Mouse (Mus musculus) naive thymus-derived CD4-positive, alpha-beta T cell, adult 5 months (primary cell): ENCODE measurements around the gene Dcpp3. TPM values are rescaled to one million over a fixed set of nuclear protein-coding genes. Genes with fewer than 3 reads are reported as not detected.

Source experiments
- polyA plus RNA-seq: library from polyadenylated mRNA; unstranded; fragments of 100-300 nt; shearing (Covaris generic); gene quantifications from one replicate; pipeline ENCODE4 v1.2.1, GENCODE M21; 2017

The Dcpp3 gene
- not detected for polyA plus RNA-seq

DNA sequence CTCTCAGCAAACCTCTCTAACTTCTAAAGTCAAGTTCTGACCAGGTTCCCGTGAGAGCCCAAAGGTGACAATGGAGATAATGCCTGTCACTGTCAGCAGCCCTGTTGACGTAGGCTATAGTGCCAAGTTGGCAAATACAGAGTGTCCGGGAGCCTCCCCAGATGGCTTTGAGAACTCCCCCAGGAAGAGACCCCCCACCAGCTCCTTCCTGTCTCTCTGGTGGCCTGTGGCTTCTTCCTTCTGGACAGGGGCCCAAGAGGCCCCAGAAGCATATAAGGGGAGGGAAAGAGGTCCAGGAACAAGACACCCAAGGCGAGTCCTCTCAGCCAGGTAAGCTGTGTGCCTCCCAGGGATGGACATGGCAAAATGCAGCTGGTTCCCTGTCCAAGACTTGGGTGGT lies at the start of gene Dcpp3:
Gene Dcpp3 (plus strand): TSS at position 301 of the 400 bp plus-strand sequence.

DNA sequence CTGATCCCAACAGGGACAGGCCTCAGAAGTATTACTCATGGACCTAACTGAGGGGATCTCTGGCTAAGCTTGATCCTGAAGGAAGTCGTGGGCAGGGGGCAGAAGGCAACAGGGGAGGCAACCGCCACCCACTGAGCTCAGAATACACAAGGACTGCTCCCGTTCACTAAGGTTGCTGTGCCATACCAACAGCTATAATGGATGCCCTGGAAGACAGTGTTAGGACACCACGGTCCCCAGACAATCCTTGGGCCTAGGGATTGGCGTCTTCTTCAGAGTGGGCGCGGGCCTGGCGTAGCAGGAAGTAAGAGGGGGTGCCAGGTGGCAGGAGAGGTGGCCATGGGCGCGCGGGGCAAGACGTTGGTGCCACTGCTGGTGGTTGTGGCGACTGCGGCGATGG lies 49.5 kb upstream of the Dcpp3 start, which contains the start of gene Prss21:
Gene Prss21 (plus strand): TSS at position 301 of the 400 bp plus-strand sequence.

DNA sequence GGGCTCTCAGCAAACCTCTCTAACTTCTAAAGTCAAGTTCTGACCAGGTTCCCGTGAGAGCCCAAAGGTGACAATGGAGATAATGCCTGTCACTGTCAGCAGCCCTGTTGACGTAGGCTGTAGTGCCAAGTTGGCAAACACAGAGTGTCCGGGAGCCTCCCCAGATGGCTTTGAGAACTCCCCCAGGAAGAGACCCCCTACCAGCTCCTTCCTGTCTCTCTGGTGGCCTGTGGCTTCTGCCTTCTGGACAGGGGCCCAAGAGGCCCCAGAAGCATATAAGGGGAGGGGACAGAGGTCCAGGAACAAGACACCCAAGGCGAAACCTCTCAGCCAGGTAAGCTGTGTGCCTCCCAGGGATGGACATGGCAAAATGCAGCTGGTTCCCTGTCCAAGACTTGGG lies 36.7 kb upstream of the Dcpp3 start, which contains the start of the genes Dcpp1 and Dcpp2:
Gene Dcpp1 (plus strand): TSS at position 301 of the 400 bp plus-strand sequence.
Gene Dcpp2 (plus strand): TSS at position 305 of the 400 bp plus-strand sequence.

DNA sequence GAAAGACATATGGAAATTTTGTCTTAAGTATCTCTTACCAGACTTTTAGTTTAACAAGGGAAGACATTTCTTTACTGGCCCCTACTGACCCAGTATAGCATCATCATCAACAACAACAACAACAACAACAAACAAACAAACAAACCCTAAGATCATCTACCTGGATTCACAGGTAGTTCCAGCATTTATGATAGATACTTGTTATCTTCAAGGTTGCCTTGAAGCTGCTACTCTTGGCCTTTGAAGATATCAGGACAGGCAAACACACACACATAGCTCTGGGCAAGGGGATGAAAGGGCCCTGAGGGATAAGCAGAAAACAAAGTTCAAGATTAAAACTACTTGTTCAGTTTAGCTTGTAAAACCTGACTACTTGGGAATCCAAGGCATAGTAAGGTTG lies 24.1 kb downstream of the Dcpp3 start, which contains the start of gene Sbp:
Gene Sbp (plus strand): TSS at position 301 of the 400 bp plus-strand sequence.

DNA sequence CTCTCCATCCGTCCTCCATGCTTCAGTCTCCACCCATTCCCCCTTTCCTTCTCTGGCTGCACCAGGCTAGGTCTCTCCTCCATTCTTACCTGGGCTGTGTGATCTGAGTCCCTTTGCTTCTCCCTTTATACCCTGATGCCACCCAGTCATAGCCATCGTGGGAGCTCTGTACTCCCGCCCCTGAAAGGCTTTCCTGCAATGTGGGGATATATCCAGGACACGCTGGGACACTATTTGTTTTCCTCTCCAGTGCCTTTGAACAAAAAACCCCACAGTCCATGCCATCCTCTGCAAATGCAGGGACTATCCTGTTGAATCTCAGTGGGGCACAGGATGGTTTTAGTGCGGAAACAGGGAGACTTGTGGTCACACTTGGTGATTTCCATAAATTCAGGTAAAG lies 37.9 kb downstream of the Dcpp3 start, which contains the start of gene Sbpl:
Gene Sbpl (minus strand): TSS at position 101 of the 400 bp plus-strand sequence.

Other genes starting within 250 kb of the Dcpp3 start
- 46.7 TPM for gene Hcfc1r1, start 243.9 kb upstream of the Dcpp3 start, polyA plus RNA-seq
- gene Thoc6, start 243.6 kb upstream of the Dcpp3 start, polyA plus RNA-seq, result 35.4 TPM
- gene Tnfrsf12a, start 240.0 kb upstream of the Dcpp3 start, polyA plus RNA-seq, result 38.8 TPM
- not detected for gene Cldn6, start 238.2 kb upstream of the Dcpp3 start, polyA plus RNA-seq
- gene Cldn9, start 233.4 kb upstream of the Dcpp3 start, polyA plus RNA-seq, result not detected
- 0.27 TPM for gene 1520401A03Rik, start 194.7 kb upstream of the Dcpp3 start, polyA plus RNA-seq
- gene Pkmyt1, start 191.1 kb upstream of the Dcpp3 start, polyA plus RNA-seq, result 57.3 TPM
- 1.00 TPM for gene Paqr4, start 176.6 kb upstream of the Dcpp3 start, polyA plus RNA-seq
- gene Kremen2, start 171.6 kb upstream of the Dcpp3 start, polyA plus RNA-seq, result 0.81 TPM
- gene Flywch1, start 145.9 kb upstream of the Dcpp3 start, polyA plus RNA-seq, result 23.4 TPM
- gene Flywch2, start 131.4 kb upstream of the Dcpp3 start, polyA plus RNA-seq, result not detected
- 1,111 TPM for gene Srrm2, start 126.9 kb upstream of the Dcpp3 start, polyA plus RNA-seq
- 324 TPM for gene Elob, start 88.3 kb upstream of the Dcpp3 start, polyA plus RNA-seq
- not detected for gene Prss33, start 81.4 kb upstream of the Dcpp3 start, polyA plus RNA-seq
- gene Prss32, start 73.6 kb upstream of the Dcpp3 start, polyA plus RNA-seq, result not detected
- not detected for gene Prss41, start 73.3 kb upstream of the Dcpp3 start, polyA plus RNA-seq
- gene Prss21, start 49.4 kb upstream of the Dcpp3 start, polyA plus RNA-seq, result not detected
- not detected for gene Dcpp1, start 36.6 kb upstream of the Dcpp3 start, polyA plus RNA-seq
- gene Dcpp2, start 36.6 kb upstream of the Dcpp3 start, polyA plus RNA-seq, result not detected
- gene Sbp, start 24.2 kb downstream of the Dcpp3 start, polyA plus RNA-seq, result not detected
- not detected for gene Sbpl, start 37.8 kb downstream of the Dcpp3 start, polyA plus RNA-seq
- not detected for gene Prss30, start 63.1 kb downstream of the Dcpp3 start, polyA plus RNA-seq
- gene Prss22, start 80.6 kb downstream of the Dcpp3 start, polyA plus RNA-seq, result not detected
- 0.27 TPM for gene Prss27, start 120.7 kb downstream of the Dcpp3 start, polyA plus RNA-seq
- gene Kctd5, start 156.0 kb downstream of the Dcpp3 start, polyA plus RNA-seq, result 29.6 TPM
- 73.3 TPM for gene Pdpk1, start 233.5 kb downstream of the Dcpp3 start, polyA plus RNA-seq
- gene Amdhd2, start 246.3 kb downstream of the Dcpp3 start, polyA plus RNA-seq, result 17.7 TPM